Mouse (Mus musculus) heart, adult 2 months (tissue): Measurements from ENCODE around the gene Scd3.

Experiments
- CTCF ChIP-seq: fragments of 200-600 bp; IDR thresholded peaks from 2 replicates; pipeline ENCODE4 v1.8.1; 2022; ENCODE audit warnings: antibody characterized with exemption, mild to moderate bottlenecking, moderate library complexity
- POLR2A ChIP-seq: fragments of 200-500 bp; IDR thresholded peaks from 2 replicates; pipeline ENCODE4 v1.6.1; 2011; ENCODE audit warnings: mild to moderate bottlenecking, low read depth, low read length, control low read depth; ENCODE audit not compliant: insufficient read depth

GRCm38 (mm10) chr19:44265300-44265699 is 62.2 kb downstream of the Scd3 start:
- TF ChIP-seq CTCF (no peak), POLR2A (no peak)
